Mouse (Mus musculus) gastrocnemius, postnatal 36 days (tissue): Measurements from ENCODE around the gene Gm5460. TPM values are rescaled to one million over a fixed set of nuclear protein-coding genes. Genes with fewer than 3 reads are reported as not detected.

Experiments used
- DNase-seq, 2 experiments: peaks; one replicate each; pipeline ENCODE4 v3.0.0; 2022
- intact Hi-C: fragments of 180-260 bp; cut with DNase I; formaldehyde crosslinking; loops from one replicate; pipeline ENCODE4 v1.15.1; 2025
- long read RNA-seq, 2 experiments: library from polyadenylated mRNA; stranded (forward); transcript quantifications; one replicate each; pipeline ENCODE4 v2.0.0; 2021
- total RNA-seq, 2 experiments: library from RNA; stranded (reverse); gene quantifications; 2 replicates each; pipeline ENCODE4 v1.2.3; 2021

Gm5460 gene
- not detected for total RNA-seq
- long read RNA-seq, experiment 1, result 0 reads
- long read RNA-seq, experiment 2, result 0 reads

GRCm38 (mm10) chr14:34016381-34016780 lies at the start of gene Gm5460:
Gm5460 (plus strand) TSS chr14:34016758.
- no peak for DNase-seq
- intact Hi-C loops, result no loop called here

GRCm38 (mm10) chr14:33972679-33973078 lies 43.9 kb upstream of the Gm5460 start:
- DNase-seq, result no peak
- intact Hi-C loops, result no loop called here

- no peak for DNase-seq
- intact Hi-C loops, result no loop called here
Measured at GRCm38 (mm10) chr14:33974752-33975151, 41.8 kb upstream of the Gm5460 start.

GRCm38 (mm10) chr14:33977748-33978147 lies 38.8 kb upstream of the Gm5460 start:
- DNase-seq, result no peak
- intact Hi-C loops, result no loop called here

GRCm38 (mm10) chr14:33978604-33979059 lies 37.9 kb upstream of the Gm5460 start, which contains the start of gene Zfp488:
Zfp488 (minus strand) TSS chr14:33978764.
- DNase-seq, result no peak
- intact Hi-C loops, result no loop called here

GRCm38 (mm10) chr14:33989201-33989600 lies 27.4 kb upstream of the Gm5460 start:
- intact Hi-C loops, result no loop called here
- no peak for DNase-seq

GRCm38 (mm10) chr14:33991971-33992370 lies 24.6 kb upstream of the Gm5460 start:
- intact Hi-C loops, result no loop called here

GRCm38 (mm10) chr14:33993051-33993450 lies 23.5 kb upstream of the Gm5460 start:
- DNase-seq, result no peak
- intact Hi-C loops, result no loop called here

More at GRCm38 (mm10) chr14:33991971-33992370, 24.6 kb upstream of the Gm5460 start:
- DNase-seq, result no peak

GRCm38 (mm10) chr14:33993521-33994289 lies 22.9 kb upstream of the Gm5460 start:
- intact Hi-C loops, result no loop called here
- DNase-seq, result no peak

- intact Hi-C loops, result no loop called here
- no peak for DNase-seq
Measured at GRCm38 (mm10) chr14:33997427-33997826, 19.1 kb upstream of the Gm5460 start.

- intact Hi-C loops, result no loop called here
- DNase-seq, result no peak
Measured at GRCm38 (mm10) chr14:34000076-34000475, 16.5 kb upstream of the Gm5460 start.

- no peak for DNase-seq
Measured at GRCm38 (mm10) chr14:34001445-34001844, 15.1 kb upstream of the Gm5460 start.

GRCm38 (mm10) chr14:34002358-34002757 lies 14.2 kb upstream of the Gm5460 start:
- intact Hi-C loops, result no loop called here

More at GRCm38 (mm10) chr14:34001445-34001844, 15.1 kb upstream of the Gm5460 start:
- intact Hi-C loops, result no loop called here

GRCm38 (mm10) chr14:34015063-34015462 lies 1.5 kb upstream of the Gm5460 start, which contains the start of gene Gm30083:
Gm30083 (minus strand) TSS chr14:34015182.
- intact Hi-C loops, result no loop called here
- no peak for DNase-seq

More at GRCm38 (mm10) chr14:34002358-34002757, 14.2 kb upstream of the Gm5460 start:
- DNase-seq, result no peak

GRCm38 (mm10) chr14:34016938-34017337 lies 380 bp downstream of the Gm5460 start:
- no peak for DNase-seq
- intact Hi-C loops, result no loop called here

GRCm38 (mm10) chr14:34026710-34027109 lies 10.2 kb downstream of the Gm5460 start:
- no peak for DNase-seq
- intact Hi-C loops, result no loop called here

GRCm38 (mm10) chr14:34033841-34034610 lies 17.5 kb downstream of the Gm5460 start:
- no peak for DNase-seq
- intact Hi-C loops, result no loop called here

GRCm38 (mm10) chr14:34041241-34041640 lies 24.7 kb downstream of the Gm5460 start:
- DNase-seq, result no peak
- intact Hi-C loops, result no loop called here

GRCm38 (mm10) chr14:34043341-34043740 lies 26.8 kb downstream of the Gm5460 start:
- DNase-seq, result no peak
- intact Hi-C loops, result no loop called here

- no peak for DNase-seq
- intact Hi-C loops, result no loop called here
Measured at GRCm38 (mm10) chr14:34050101-34050779, 33.7 kb downstream of the Gm5460 start.

- intact Hi-C loops, result no loop called here
- no peak for DNase-seq
Measured at GRCm38 (mm10) chr14:34052516-34052915, 36.0 kb downstream of the Gm5460 start, which contains the start of gene Antxrl. Antxrl (plus strand) TSS chr14:34052707.
